Mouse (Mus musculus): Measurements from ENCODE around the gene Rps15. TPM values are rescaled to one million over a fixed set of nuclear protein-coding genes. Genes with fewer than 3 reads are reported as not detected.

Gene Rps15
- polyA plus RNA-seq, 1 experiment from 2014 or later = 1,227 TPM

- Histone ChIP-seq H3K4me1 (ENCODE audit: control insufficient read depth, insufficient read depth, low read length) (peaks cover 13% of the 10 kb centered on the region; the same call in 1 of the 2 replicates), H3K36me3 (ENCODE audit: control insufficient read depth, insufficient read depth, low read length) (peaks cover 13% of the 10 kb centered on the region), H3K4me3 (ENCODE audit: low read depth, low read length) (no peak overlapping the region), H3K9ac (replicated peaks; ENCODE audit: low read depth, low read length) (no peak overlapping the region), H3K27me3 (ENCODE audit: control insufficient read depth, insufficient read depth, low read length) (peaks cover 12% of the 10 kb centered on the region), H3K9me3 (ENCODE audit: control insufficient read depth, low read depth, low read length) (no peaks in the 10 kb centered on the region), H3K27ac (ENCODE audit: low read length) (no peak overlapping the region), H3K4me2 (replicated peaks; ENCODE audit: low read depth, low read length) (no peak overlapping the region)
- no peak for ATAC-seq (ENCODE audit: insufficient number of reproducible peaks, insufficient read depth, low FRiP score, low read depth)
- 76% methylated on average over 4 of the region's 4 CpGs for WGBS
Measured at GRCm38 (mm10) chr10:80294311-80294710, 2.1 kb downstream of the Rps15 start.

DNA sequence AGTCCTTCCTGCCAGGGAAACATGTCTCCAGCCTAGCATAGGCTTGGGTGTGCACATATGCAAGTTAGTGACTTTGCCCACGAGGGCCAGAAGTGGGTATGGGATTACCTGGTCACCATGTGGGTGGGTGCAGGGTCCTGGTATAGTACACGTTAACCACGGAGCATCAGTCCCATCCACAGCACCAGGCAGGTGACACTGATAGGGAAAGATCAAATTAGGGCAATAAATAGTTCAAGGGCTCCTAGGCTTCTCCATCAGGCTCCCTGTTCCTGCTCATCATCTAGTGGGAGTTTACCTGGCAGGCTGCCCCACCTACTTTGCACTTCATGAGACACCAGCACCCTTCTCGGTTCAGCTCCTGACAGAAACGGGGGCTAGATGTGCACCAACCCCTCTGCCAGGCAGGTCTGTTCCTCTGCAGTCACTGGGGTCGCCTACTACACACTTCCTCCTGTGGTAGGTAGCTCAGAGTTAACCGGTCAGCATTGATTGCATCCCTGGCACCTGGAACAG lies 2.6 kb downstream of the Rps15 start:
- WGBS = 47% methylated on average over 7 of the region's 7 CpGs

DNA sequence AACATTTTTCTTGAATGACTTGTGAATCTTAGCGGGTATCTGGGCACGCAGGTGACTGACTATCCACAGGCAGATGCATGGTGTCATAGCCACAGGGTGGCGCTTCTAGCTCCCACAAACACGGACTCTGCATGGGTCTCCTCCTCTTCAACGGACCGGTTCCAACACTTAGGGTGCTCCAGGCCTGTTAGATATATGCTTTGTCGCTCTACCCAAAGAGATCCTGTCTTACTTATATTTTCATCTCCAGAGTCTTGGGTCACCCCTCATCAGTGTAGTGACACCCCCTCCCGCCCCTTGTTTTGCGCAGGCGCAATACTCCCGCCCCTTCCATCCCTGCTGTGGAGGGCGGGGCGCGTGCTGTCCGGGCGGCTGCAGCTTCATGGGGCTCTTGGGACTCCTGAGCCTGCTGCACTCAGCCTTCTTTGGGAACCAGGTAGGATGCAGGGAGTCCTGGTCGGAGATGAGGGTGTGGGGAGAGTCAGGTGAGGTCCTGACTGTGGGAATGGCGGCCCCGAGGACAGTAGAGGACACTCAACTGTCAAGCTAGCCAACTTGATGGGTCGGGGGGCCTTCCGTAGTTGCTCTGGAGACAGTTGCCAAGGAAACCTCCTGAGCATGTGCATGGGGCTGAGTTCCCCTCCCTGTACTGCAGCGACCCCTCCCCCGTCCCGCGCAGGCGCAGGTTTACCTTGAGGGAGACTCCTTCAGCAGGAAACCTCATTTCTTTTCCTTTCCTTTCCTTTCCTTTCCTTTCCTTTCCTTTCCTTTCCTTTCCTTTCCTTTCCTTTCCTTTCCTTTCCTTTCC lies 3.6 kb downstream of the Rps15 start, which contains the start of gene Apc2:
TSS of gene Apc2 (plus strand) at position 360 of the 808 bp plus-strand sequence.
- H3K27ac ChIP-seq (ENCODE audit: low read length) = peak within 1 kb of the TSS; percentile 44; the same call in 1 of the 2 replicates

More for the DNA sequence above, 2.6 kb downstream of the Rps15 start:
- H3K4me1 ChIP-seq (ENCODE audit: control insufficient read depth, insufficient read depth, low read length) = peaks cover 13% of the 10 kb centered on the region; the same call in 1 of the 2 replicates
- H3K27ac ChIP-seq (ENCODE audit: low read length) = no peak overlapping the region
- no peak overlapping the region for H3K9ac ChIP-seq (replicated peaks; ENCODE audit: low read depth, low read length)
- peaks cover 17% of the 10 kb centered on the region for H3K27me3 ChIP-seq (ENCODE audit: control insufficient read depth, insufficient read depth, low read length)
- no peak overlapping the region for H3K4me3 ChIP-seq (ENCODE audit: low read depth, low read length)
- peaks cover 13% of the 10 kb centered on the region for H3K36me3 ChIP-seq (ENCODE audit: control insufficient read depth, insufficient read depth, low read length)
- H3K4me2 ChIP-seq (replicated peaks; ENCODE audit: low read depth, low read length) = no peak overlapping the region
- ATAC-seq (ENCODE audit: insufficient number of reproducible peaks, insufficient read depth, low FRiP score, low read depth) = no peak
- no peaks in the 10 kb centered on the region for H3K9me3 ChIP-seq (ENCODE audit: control insufficient read depth, low read depth, low read length)

GRCm38 (mm10) chr10:80296824-80297223 lies 4.6 kb downstream of the Rps15 start:
- Histone ChIP-seq H3K9ac (replicated peaks; ENCODE audit: low read depth, low read length) (no peak overlapping the region), H3K27ac (ENCODE audit: low read length) (no peak overlapping the region), H3K4me1 (ENCODE audit: control insufficient read depth, insufficient read depth, low read length) (peaks cover 13% of the 10 kb centered on the region; the same call in 1 of the 2 replicates), H3K4me2 (replicated peaks; ENCODE audit: low read depth, low read length) (0 out of 2 replicates have a peak overlapping the region, but pooled peaks have one; percentile 52), H3K4me3 (ENCODE audit: low read depth, low read length) (no peak overlapping the region), H3K9me3 (ENCODE audit: control insufficient read depth, low read depth, low read length) (no peaks in the 10 kb centered on the region), H3K27me3 (ENCODE audit: control insufficient read depth, insufficient read depth, low read length) (peaks cover 33% of the 10 kb centered on the region), H3K36me3 (ENCODE audit: control insufficient read depth, insufficient read depth, low read length) (peaks cover 13% of the 10 kb centered on the region)
- 74% methylated on average over 5 of the region's 5 CpGs for WGBS
- ATAC-seq (ENCODE audit: insufficient number of reproducible peaks, insufficient read depth, low FRiP score, low read depth) = no peak

More for the DNA sequence above, 3.6 kb downstream of the Rps15 start, which contains the start of gene Apc2:
- Histone ChIP-seq H3K27me3 (ENCODE audit: control insufficient read depth, insufficient read depth, low read length) (peaks cover 26% of the 10 kb centered on the region), H3K4me3 (ENCODE audit: low read depth, low read length) (peak within 1 kb of the TSS; percentile 32), H3K9me3 (ENCODE audit: control insufficient read depth, low read depth, low read length) (no peaks in the 10 kb centered on the region), H3K36me3 (ENCODE audit: control insufficient read depth, insufficient read depth, low read length) (peaks cover 13% of the 10 kb centered on the region), H3K9ac (replicated peaks; ENCODE audit: low read depth, low read length) (no peak within 1 kb of the TSS; the same call in 1 of the 2 replicates), H3K4me1 (ENCODE audit: control insufficient read depth, insufficient read depth, low read length) (peaks cover 13% of the 10 kb centered on the region; the same call in 1 of the 2 replicates), H3K4me2 (replicated peaks; ENCODE audit: low read depth, low read length) (peak within 1 kb of the TSS; percentile 52)
- under 1% methylated on average over 26 of the region's 26 CpGs for WGBS
- peak; percentile 38 for ATAC-seq (ENCODE audit: insufficient number of reproducible peaks, insufficient read depth, low FRiP score, low read depth)

DNA sequence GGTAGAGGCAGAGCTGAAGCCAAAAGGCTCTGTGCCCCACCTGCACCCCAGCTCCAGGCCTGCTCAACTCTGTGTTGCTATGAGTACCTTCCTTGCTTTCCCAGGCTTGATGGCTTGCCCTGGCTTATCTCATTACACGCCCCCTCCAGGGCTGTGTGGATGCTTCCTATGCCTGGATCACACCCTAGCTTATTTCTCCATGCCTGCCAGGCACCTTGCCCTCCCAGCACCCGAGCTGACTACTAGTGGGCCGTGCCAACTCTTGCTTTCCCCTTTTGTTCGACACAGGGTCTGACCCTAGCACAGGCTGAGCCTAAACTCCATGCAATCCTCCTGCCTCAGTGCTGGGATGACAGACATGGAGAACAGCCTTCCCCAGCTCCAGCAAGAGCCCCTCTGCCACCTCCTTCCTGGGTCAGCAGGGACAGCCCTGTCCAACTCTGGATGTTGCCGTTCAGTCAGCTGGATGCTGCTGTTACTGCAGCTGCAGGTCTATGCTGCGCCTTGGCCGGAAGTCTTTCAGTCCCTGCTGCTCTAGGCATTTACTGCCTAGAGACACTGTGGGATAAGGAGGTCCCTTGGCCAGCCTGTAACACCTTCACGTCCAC lies 5.4 kb downstream of the Rps15 start:
- no peaks in the 10 kb centered on the region for H3K9me3 ChIP-seq (ENCODE audit: control insufficient read depth, low read depth, low read length)
- H3K27ac ChIP-seq (ENCODE audit: low read length) = no peak overlapping the region
- peaks cover 13% of the 10 kb centered on the region for H3K36me3 ChIP-seq (ENCODE audit: control insufficient read depth, insufficient read depth, low read length)
- no peak overlapping the region for H3K4me2 ChIP-seq (replicated peaks; ENCODE audit: low read depth, low read length)
- H3K4me3 ChIP-seq (ENCODE audit: low read depth, low read length) = no peak overlapping the region
- peaks cover 33% of the 10 kb centered on the region for H3K27me3 ChIP-seq (ENCODE audit: control insufficient read depth, insufficient read depth, low read length)
- H3K9ac ChIP-seq (replicated peaks; ENCODE audit: low read depth, low read length) = no peak overlapping the region
- 72% methylated on average over 8 of the region's 8 CpGs for WGBS
- no peak for ATAC-seq (ENCODE audit: insufficient number of reproducible peaks, insufficient read depth, low FRiP score, low read depth)
- peaks cover 21% of the 10 kb centered on the region; the same call in 1 of the 2 replicates for H3K4me1 ChIP-seq (ENCODE audit: control insufficient read depth, insufficient read depth, low read length)

DNA sequence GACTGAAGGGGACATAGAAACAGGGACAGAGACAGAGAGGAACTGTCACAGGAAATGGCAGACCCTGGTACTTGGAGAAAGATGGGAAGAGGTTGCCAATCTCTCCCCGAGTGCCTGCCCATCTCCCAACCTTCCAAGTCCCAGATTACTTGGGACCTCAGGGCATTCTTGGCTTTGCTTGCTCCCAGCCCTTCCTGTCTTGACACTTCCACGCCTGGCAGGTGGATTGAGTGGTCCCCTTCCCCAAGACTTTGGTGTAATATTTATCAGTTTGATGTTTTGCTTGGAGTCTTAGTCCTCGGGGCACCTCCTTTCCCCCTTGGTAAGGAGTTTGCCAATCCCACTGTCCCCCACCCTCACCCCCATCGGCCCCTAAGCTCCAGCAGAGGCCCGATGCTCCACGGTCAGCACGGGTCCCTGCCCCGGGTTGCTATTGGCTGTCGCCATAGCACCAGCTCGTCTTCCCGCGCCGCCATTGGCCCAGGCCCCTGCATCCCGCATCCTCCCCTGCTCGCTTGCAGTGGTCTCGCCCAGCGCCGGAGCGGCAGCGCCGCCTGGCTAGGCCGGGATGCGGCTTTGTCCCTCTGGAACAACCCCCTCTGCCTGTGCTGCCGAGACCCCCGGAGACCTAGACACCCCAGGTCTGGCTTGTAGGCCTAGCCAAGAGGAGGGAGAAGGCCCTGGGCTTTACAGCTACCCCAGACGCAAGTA lies 6.5 kb downstream of the Rps15 start:
- Histone ChIP-seq H3K27me3 (ENCODE audit: control insufficient read depth, insufficient read depth, low read length) (peaks cover 33% of the 10 kb centered on the region), H3K4me1 (ENCODE audit: control insufficient read depth, insufficient read depth, low read length) (peaks cover 19% of the 10 kb centered on the region; the same call in 1 of the 2 replicates), H3K9ac (replicated peaks; ENCODE audit: low read depth, low read length) (0 out of 2 replicates have a peak overlapping the region, but pooled peaks have one; percentile 18), H3K4me3 (ENCODE audit: low read depth, low read length) (no peak overlapping the region), H3K4me2 (replicated peaks; ENCODE audit: low read depth, low read length) (no peak overlapping the region), H3K9me3 (ENCODE audit: control insufficient read depth, low read depth, low read length) (no peaks in the 10 kb centered on the region), H3K36me3 (ENCODE audit: control insufficient read depth, insufficient read depth, low read length) (peaks cover 13% of the 10 kb centered on the region), H3K27ac (ENCODE audit: low read length) (no peak overlapping the region)
- WGBS = 3% methylated on average over 26 of the region's 26 CpGs
- no peak for ATAC-seq (ENCODE audit: insufficient number of reproducible peaks, insufficient read depth, low FRiP score, low read depth)

- Histone ChIP-seq H3K27ac (ENCODE audit: low read length) (no peak overlapping the region), H3K4me1 (ENCODE audit: control insufficient read depth, insufficient read depth, low read length) (peaks cover 19% of the 10 kb centered on the region; the same call in 1 of the 2 replicates), H3K9me3 (ENCODE audit: control insufficient read depth, low read depth, low read length) (no peaks in the 10 kb centered on the region), H3K36me3 (ENCODE audit: control insufficient read depth, insufficient read depth, low read length) (peaks cover 7% of the 10 kb centered on the region), H3K27me3 (ENCODE audit: control insufficient read depth, insufficient read depth, low read length) (peaks cover 33% of the 10 kb centered on the region), H3K4me3 (ENCODE audit: low read depth, low read length) (no peak overlapping the region), H3K4me2 (replicated peaks; ENCODE audit: low read depth, low read length) (no peak overlapping the region), H3K9ac (replicated peaks; ENCODE audit: low read depth, low read length) (0 out of 2 replicates have a peak overlapping the region, but pooled peaks have one; percentile 18)
- no peak for ATAC-seq (ENCODE audit: insufficient number of reproducible peaks, insufficient read depth, low FRiP score, low read depth)
- WGBS = 13% methylated on average over 15 of the region's 15 CpGs
Measured at GRCm38 (mm10) chr10:80299301-80299700, 7.0 kb downstream of the Rps15 start.

- H3K27me3 ChIP-seq (ENCODE audit: control insufficient read depth, insufficient read depth, low read length) = peaks cover 37% of the 10 kb centered on the region
- no peak overlapping the region for H3K27ac ChIP-seq (ENCODE audit: low read length)
- 56% methylated on average over 10 of the region's 10 CpGs for WGBS
- no peak for ATAC-seq (ENCODE audit: insufficient number of reproducible peaks, insufficient read depth, low FRiP score, low read depth)
- no peak overlapping the region for H3K9ac ChIP-seq (replicated peaks; ENCODE audit: low read depth, low read length)
- H3K4me3 ChIP-seq (ENCODE audit: low read depth, low read length) = no peak overlapping the region
- no peaks in the 10 kb centered on the region for H3K9me3 ChIP-seq (ENCODE audit: control insufficient read depth, low read depth, low read length)
- peaks cover 19% of the 10 kb centered on the region; the same call in 1 of the 2 replicates for H3K4me1 ChIP-seq (ENCODE audit: control insufficient read depth, insufficient read depth, low read length)
- no peak overlapping the region for H3K4me2 ChIP-seq (replicated peaks; ENCODE audit: low read depth, low read length)
- H3K36me3 ChIP-seq (ENCODE audit: control insufficient read depth, insufficient read depth, low read length) = peaks cover 2% of the 10 kb centered on the region
Measured at GRCm38 (mm10) chr10:80299824-80300223, 7.6 kb downstream of the Rps15 start.
